Mouse (Mus musculus) frontal cortex, postnatal 14 days (tissue): Measurements from ENCODE around the gene Dhrs2.

Experiments
- DNase-seq, 2 experiments: peaks; one replicate each; pipeline ENCODE4 v3.0.0; 2022; ENCODE audit warnings: low spot score in 2 of 2

Dhrs2 gene

DNA sequence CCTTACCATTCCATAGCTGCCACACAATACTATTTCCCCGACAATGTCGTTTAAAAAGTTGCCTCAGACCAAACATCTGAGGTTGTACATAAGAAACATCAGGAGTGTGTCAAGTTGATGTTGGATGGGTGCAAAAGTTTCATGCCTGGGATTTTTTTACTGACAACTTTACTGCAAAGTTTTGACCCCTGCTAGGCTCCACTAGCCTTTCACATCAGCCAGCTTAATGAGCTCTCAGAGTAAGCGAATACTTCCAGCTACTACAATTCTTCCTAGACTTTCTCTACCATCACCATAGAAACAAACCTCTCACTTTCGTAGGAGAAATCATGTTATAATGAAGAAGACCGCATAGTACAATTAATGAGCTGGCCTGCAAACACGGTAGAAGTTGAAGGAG, 26.5 kb downstream of the Dhrs2 start:
- DNase-seq = no peak

DNA sequence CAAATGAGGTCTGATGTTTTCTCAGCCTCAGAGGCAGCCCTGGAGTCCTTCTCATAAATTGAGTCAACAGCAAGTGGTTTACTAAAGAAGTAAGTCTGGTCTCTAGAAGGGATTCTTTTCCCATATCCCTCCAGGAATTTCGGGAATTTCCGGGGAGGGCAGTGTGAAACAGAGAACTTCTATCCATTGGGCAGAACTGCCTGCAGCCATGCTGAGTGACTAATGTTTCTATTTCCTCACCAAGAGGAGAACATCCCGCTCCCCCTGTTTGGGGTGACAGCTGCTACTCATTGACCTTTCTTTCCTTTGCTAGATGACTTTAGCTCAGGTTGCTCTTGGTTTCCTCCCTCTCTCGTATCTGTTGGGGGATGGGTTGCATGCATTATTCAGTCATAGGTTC, 31.8 kb downstream of the Dhrs2 start:
- no peak for DNase-seq

DNA sequence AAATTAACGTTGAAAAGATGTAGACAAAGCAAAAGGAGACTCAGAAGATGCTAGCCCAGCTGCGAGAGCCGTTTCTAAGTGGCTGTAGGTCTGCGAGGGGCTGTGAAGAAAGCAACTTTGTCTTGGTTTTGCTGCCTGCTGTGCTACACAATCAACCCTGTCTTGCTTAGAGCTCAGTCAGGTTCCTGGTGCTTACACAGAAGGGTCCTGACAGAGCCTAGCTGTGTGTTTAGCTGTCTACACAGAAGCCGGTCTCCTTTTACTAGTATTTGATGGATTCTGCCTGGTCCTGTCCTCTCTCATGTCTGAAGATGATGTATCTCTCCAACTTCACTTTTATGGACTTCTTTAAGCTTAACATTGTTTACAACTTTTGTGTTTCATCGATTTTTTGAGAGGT, 33.6 kb downstream of the Dhrs2 start:
- no peak for DNase-seq

DNA sequence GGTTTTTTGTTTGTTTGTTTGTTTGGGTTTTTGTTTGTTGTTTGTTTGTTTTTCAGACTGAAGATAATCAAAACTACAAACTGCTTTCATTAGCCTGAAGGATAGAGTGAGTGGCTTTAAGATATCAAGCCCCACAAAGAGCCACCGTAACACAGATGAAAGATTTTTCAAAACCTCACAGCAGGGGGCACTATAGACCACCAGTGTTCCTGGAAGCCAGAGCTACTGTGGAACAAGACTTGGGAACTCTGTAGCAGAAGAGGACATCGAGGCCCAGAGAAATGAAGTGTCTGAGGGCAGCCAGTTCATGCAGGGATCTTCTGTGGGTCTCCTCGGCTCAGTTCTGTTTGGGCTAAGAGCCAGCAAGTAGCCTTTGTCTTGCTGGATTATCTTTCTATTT, 49.4 kb downstream of the Dhrs2 start:
- peak in 1 of 2 experiments; percentile 48 for DNase-seq

DNA sequence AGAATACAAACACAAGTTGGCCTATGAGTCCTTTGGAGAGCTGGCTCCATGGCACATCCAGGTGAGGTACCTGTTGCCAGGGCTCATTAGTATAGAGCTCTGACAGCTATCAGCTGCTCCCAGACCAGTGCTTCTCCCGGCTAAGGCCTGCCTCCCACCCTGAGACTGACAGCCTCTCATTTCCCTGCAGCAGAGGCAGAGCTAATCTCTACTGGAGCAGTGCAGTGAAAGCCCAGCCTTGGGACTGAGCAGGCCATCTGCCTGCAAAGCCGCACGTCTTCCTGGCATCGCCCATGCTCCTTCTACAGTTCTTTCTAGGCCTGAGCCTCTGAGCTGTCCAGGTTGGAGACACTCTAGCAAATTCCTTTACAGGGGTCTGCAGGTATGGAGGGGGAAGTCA, 51.2 kb downstream of the Dhrs2 start:
- no peak for DNase-seq

DNA sequence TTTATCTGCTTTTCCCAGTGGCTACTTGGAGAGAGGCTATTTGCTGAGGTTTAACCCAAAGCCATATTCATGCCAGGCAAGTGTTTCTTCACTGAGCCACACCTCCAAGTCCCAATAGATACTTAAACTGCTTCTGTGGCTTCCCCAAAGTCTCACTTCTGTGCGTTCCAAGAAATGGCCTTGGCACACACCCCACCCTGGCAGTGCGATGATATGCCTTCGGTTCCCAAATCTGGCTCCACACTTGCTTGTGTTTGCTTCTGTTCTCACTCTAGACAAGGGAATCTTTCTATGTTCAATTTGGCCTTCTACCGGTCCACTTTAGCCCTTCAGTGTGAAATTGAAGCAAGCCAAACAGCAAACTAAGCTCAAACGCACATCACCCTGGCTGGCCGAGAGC, 53.0 kb downstream of the Dhrs2 start:
- DNase-seq = no peak

DNA sequence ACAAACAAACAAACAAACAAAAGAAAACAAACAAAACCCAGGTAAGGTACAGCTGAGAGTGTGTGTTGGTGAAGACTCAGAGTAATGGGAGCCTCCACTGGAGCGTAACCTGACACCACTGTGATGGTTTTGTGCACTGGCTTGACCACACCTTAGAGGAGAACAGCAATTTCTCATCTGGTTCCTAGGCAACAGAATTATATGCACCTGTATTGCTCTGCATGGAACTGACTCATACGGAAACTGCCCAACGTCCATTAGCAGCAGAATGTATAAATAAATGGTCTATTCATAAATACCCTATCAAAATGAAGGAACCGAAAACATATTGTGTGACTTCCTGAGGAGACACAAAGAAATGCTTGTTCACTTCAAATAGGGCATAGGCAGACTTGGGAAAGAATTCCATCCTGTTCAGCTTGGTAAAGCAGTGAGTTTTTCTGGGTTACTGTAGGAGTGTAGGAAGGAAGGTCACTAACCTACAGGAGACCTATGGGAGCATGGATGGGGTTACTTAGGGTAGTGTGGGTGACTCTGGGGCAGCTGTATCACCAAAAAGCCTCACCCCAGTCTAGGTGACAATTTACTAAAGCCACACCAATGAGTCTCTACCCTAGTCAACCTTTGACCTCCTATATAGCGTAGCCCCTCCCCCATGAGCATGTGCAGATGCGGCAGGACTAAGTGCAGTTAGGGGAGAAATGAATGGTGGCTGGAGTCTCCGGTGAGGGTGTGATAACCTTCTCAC, 57.7 kb downstream of the Dhrs2 start:
- no peak for DNase-seq
